Mouse (Mus musculus) midbrain, embryonic 10.5 days (tissue): ENCODE measurements around the gene Tbc1d13. TPM values are rescaled to one million over a fixed set of nuclear protein-coding genes. Genes with fewer than 3 reads are reported as not detected.
"Not testable (repeated sequence)": the region's sequence is repeated elsewhere in the genome, so short reads cannot be mapped to it uniquely, and the experiment has no call there.

ENCODE experiments used
- DNase-seq: peaks from one replicate; pipeline ENCODE4 v3.0.0-alpha.2; 2017; ENCODE audit warnings: low spot score
- H3K27ac ChIP-seq: fragments of 300-500 bp; sonication (generic); replicated peaks from 2 replicates; pipeline ENCODE4 v1.5.1; 2016; ENCODE audit warnings: mild to moderate bottlenecking
- H3K27me3 ChIP-seq: fragments of 300-500 bp; sonication (generic); 2 replicates; pipeline ENCODE4 v1.6.1; 2016; ENCODE audit warnings: low read depth, mild to moderate bottlenecking; ENCODE audit not compliant: poor library complexity, severe bottlenecking
- H3K36me3 ChIP-seq: fragments of 300-500 bp; sonication (generic); 2 replicates; pipeline ENCODE4 v1.6.1; 2016; ENCODE audit warnings: mild to moderate bottlenecking, moderate library complexity
- H3K4me1 ChIP-seq: fragments of 300-500 bp; sonication (generic); 2 replicates; pipeline ENCODE4 v1.6.1; 2016
- H3K4me3 ChIP-seq: fragments of 300-500 bp; sonication (generic); 2 replicates; pipeline ENCODE4 v1.5.1; 2016; ENCODE audit warnings: mild to moderate bottlenecking, moderate library complexity
- H3K9me3 ChIP-seq: fragments of 300-500 bp; sonication (generic); replicated peaks from 2 replicates; pipeline ENCODE4 v1.6.1; 2016; ENCODE audit warnings: mild to moderate bottlenecking
- WGBS: fragments of 180-500 bp; shearing (Covaris S2); methylation state at CpG from one replicate; pipeline ENCODE4 v1.1.7; 2016; 5-methylcytosine and 5-hydroxymethylcytosine counted together
- polyA plus RNA-seq: library from polyadenylated mRNA; unstranded; fragments of >200 nt; fragmentation: Nextera tagmentation; extraction: Ambion mirVana; gene quantifications from 2 replicates; pipeline ENCODE4 v1.2.1, GENCODE M21; 2016

The Tbc1d13 gene
- polyA plus RNA-seq, 1 experiment from 2014 or later, result 6.3 TPM

DNA sequence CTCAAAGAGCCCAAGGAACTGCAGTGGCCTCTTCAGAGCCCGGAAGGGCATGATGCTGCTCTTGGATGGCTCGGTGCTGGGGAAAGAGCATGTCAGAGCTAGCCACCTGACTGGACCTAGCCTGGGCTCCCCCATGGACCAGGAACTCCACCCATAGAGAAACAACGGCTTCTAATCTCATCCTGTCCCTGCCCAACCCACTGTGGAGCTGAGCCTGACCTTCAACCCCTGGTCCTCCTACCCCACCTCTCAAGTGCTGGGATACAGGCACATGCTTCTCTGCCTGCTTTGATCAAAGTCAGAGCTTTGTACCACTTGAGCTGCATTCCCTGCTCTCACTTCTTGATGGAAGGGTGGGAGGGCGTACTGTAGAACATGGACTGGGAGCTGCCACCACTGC, 25.3 kb upstream of the Tbc1d13 start:
- no peaks in the 10 kb centered on the region for H3K4me1 ChIP-seq
- no peak overlapping the region for H3K4me3 ChIP-seq
- H3K9me3 ChIP-seq, result no peaks in the 10 kb centered on the region
- H3K27me3 ChIP-seq, result no peaks in the 10 kb centered on the region
- H3K27ac ChIP-seq, result no peak overlapping the region
- DNase-seq, result no peak
- peaks cover 84% of the 10 kb centered on the region for H3K36me3 ChIP-seq
- WGBS, result 93% methylated on average over 4 of the region's 4 CpGs

DNA sequence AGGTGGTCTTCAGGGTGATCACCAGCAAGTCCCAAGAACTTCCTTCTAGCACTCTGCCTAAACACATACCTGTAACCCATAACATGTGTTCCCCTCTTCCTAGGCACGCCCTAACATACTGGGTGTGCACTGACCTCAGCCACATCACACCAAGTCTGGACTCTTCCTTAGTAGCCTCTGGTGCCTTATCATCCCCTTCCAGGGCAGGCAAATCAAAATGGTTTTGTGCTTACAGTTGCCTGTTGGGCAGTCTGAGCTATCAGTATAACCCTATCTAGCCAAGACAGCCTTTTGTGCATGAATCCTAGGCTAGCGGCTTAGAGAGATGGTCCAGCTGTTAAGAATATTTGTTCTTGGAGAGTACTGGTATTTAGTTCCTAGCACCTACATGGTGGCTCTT, 22.0 kb upstream of the Tbc1d13 start:
- Histone ChIP-seq H3K27me3 (no peaks in the 10 kb centered on the region), H3K27ac (no peak overlapping the region), H3K9me3 (no peaks in the 10 kb centered on the region), H3K4me1 (no peaks in the 10 kb centered on the region), H3K36me3 (peaks cover 64% of the 10 kb centered on the region), H3K4me3 (no peak overlapping the region)
- WGBS, result 88% methylated on average over 2 of the region's 2 CpGs
- no peak for DNase-seq

DNA sequence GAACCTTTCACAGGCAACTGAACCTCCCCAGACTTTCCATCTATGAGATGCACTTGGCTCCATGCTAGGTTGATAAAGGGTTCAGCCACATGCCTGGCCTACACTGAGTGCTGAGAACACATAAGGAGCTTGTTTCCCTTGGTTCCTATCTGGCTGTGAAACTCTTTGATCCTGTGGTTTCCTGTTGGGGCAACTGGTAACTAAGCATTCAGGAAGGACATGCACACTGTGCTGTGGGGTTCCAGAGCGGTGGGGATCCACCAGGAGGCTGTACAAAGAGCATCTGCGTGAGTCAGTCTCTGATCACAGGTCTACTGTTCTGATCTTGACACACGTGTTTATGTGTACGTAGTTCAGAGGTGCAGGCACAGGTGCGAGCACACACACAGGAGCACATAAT, 21.0 kb upstream of the Tbc1d13 start:
- H3K4me1 ChIP-seq, result no peaks in the 10 kb centered on the region

DNA sequence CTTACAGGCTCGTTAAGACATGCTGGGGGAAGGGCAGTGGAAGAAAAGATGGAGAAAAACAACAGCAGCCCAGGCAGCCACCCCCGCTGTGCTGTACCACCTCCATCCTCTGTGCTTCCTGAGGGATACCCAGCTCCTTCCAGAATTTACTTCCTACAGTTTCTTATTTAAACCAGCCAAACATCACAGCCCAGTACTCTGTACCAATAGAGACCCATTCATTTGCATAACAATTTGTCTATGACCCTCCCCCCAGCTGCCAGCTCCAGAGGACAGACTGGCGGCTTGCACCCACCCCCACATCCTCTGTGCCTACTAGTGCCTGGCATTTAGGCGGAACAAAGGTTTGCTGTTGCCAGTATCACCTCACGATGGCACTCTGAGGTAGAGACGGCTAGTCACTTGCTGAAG, 13.9 kb upstream of the Tbc1d13 start:
- 0 out of 2 replicates have a peak, but pooled peaks cover 4% of the 10 kb centered on the region for H3K36me3 ChIP-seq
- no peaks in the 10 kb centered on the region for H3K27me3 ChIP-seq
- no peaks in the 10 kb centered on the region for H3K9me3 ChIP-seq
- no peak overlapping the region for H3K4me3 ChIP-seq
- WGBS, result 22% methylated on average over 6 of the region's 6 CpGs
- H3K4me1 ChIP-seq, result peaks cover 36% of the 10 kb centered on the region
- no peak for DNase-seq
- peak overlapping the region; percentile 65 for H3K27ac ChIP-seq

More for the DNA sequence above, 21.0 kb upstream of the Tbc1d13 start:
- WGBS, result 95% methylated on average over 5 of the region's 5 CpGs
- Histone ChIP-seq H3K9me3 (no peaks in the 10 kb centered on the region), H3K27ac (no peak overlapping the region), H3K4me3 (no peak overlapping the region), H3K27me3 (no peaks in the 10 kb centered on the region), H3K36me3 (peaks cover 54% of the 10 kb centered on the region)
- no peak for DNase-seq

DNA sequence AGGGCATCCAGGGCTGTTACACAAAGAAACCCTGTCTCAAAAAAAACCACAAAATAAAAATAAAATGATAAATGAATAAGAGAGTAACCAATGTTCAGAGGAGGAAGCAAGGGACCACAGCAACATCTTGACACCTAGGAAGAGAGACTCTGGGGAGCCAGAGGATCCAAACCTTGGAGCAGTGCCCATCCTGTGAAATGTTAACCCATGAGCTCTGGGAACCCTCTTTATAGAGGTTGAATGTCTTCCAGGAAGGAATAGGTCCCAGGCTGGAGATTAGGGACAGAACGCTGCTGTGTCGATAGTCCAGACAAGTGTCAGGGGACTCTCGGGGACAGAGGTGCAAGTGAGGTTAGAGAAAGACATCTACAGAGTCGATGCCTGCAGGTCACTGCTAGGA, 13.3 kb upstream of the Tbc1d13 start:
- Histone ChIP-seq H3K36me3 (0 out of 2 replicates have a peak, but pooled peaks cover 4% of the 10 kb centered on the region), H3K27me3 (no peaks in the 10 kb centered on the region), H3K9me3 (no peaks in the 10 kb centered on the region), H3K4me3 (no peak overlapping the region), H3K4me1 (peaks cover 42% of the 10 kb centered on the region), H3K27ac (peak overlapping the region; percentile 65)
- no peak for DNase-seq
- 89% methylated on average over 4 of the region's 4 CpGs for WGBS

DNA sequence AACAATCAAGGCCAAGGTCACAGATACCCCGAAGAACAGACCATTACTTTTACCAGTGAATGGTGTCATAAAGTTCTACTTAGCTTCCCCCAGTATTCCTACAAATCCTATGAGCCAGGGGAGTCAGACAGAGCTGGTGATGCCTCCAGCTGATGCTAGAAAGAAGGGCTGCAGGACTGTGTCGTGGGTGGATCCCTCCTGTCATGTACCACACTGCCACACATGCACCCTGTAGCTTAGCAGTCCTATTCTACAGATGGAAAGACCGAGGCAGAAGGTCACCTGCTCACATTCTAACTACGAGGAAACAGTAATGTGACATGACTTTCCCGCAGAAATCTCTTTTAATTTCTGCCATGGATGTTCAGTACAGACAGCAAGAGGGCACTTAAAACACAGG, 10.8 kb upstream of the Tbc1d13 start:
- Histone ChIP-seq H3K27me3 (no peaks in the 10 kb centered on the region), H3K36me3 (0 out of 2 replicates have a peak, but pooled peaks cover 4% of the 10 kb centered on the region), H3K4me1 (peaks cover 43% of the 10 kb centered on the region), H3K27ac (no peak overlapping the region), H3K4me3 (no peak overlapping the region), H3K9me3 (no peaks in the 10 kb centered on the region)
- no peak for DNase-seq
- WGBS, result 87% methylated on average over 5 of the region's 5 CpGs

DNA sequence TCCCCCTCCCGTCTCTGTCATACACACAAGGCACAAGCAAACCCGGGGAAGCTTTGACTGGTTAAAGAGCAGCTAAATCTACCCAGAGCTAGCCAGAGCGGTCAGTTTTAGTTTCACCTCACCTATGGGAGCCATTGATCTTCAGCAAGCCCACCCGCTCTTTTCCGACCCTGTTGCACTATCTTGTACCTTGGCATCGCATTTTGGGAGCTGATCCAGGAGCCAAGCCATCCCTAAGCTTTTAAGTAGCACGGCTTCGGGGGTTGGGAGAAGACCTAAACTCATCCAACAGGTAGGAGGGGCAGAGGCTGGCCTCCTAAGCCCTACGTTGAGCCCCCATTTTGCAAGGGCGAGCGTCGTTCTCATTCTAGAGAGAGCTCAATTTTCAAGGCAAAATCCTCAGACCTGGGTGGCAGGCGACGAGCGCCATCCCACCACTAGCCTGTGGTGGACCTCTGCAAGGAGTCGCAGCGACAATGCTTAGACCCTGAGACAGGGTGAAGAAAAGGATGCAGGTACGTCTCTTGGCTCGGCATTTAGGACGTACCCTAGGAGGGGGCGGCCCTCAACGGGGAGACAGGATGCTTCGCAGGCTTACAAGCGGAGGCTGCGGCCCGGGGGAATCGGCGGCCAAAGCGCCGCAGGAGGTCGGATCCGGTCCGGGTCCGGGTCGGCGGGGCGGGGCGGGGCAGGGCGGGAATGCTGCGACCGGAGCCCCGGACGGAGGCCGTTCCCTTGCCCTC, 9.6 kb upstream of the Tbc1d13 start:
- H3K27ac ChIP-seq, result peak overlapping the region; percentile 92

DNA sequence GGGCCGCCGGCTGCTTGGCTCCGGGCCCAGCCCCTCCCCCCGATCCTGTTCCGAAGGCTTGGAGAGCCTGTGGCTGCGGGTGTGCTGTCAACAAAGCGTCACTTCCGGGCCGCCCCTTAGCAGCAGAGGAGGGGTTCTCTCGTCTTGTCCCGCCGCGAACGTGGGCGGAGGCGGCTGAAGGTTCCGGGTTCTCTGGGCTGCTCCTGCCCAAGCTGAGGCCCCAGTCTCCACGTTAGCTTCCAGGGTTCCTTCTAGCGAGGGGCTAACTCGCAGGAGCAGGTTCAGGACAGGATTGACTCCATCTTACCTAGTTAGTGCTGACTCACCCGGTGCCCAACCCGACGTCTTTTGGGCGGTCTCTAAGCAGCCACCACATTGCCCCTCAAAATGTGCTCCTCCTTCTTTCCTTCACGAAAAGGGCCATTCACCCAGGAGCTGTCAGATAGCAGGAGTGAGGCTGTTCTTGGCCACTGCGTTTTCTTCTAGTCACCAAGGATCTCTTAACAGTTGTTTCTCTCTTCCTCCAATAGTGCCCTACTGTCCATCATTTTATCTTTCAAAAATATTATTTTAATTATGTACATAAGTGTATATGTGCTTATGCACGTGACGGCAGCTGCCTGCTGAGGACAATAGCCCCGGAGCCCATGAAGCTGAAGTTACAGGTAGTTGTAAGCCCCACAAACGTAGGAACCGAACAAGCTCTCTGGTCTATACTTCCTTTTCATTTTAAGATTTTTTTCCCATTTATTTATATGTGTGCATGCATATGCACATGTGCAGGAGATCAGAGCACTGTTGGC, 8.9 kb upstream of the Tbc1d13 start, which contains the start of gene Zer1:
TSS of gene Zer1 (minus strand) at position 114 of the 803 bp plus-strand sequence.
- H3K4me3 ChIP-seq, result peak within 1 kb of the TSS; percentile 94
- H3K27ac ChIP-seq, result peak within 1 kb of the TSS; percentile 92
- H3K4me1 ChIP-seq, result peaks cover 34% of the 10 kb centered on the region
- H3K27me3 ChIP-seq, result no peaks in the 10 kb centered on the region
- peak; percentile 93 for DNase-seq
- H3K9me3 ChIP-seq, result no peaks in the 10 kb centered on the region
- 11% methylated on average over 31 of the region's 31 CpGs for WGBS
- H3K36me3 ChIP-seq, result 0 out of 2 replicates have a peak, but pooled peaks cover 4% of the 10 kb centered on the region

More for the DNA sequence above, 9.6 kb upstream of the Tbc1d13 start:
- no peak for DNase-seq
- Histone ChIP-seq H3K36me3 (0 out of 2 replicates have a peak, but pooled peaks cover 4% of the 10 kb centered on the region), H3K4me1 (peaks cover 41% of the 10 kb centered on the region), H3K4me3 (peak overlapping the region; percentile 94), H3K9me3 (no peaks in the 10 kb centered on the region), H3K27me3 (no peaks in the 10 kb centered on the region)
- 1% methylated on average over 38 of the region's 44 CpGs for WGBS

DNA sequence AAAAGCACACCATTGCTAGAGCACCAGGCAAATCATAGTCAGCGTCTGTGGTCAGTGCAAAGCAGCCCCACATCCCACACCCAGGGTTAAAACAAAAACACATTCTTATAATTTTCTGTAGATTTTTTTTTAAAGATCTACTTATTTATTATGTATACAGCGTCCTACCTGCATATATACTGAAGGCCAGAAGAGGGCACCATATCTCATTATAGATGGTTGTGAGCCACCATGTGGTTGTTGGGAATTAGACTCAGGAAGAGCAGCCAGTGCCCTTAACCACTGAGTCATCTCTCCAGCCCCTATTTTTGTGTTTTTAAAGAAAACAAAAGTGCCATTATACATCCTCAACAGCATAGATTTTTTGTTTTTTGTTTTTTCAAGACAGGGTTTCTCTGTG, 4.8 kb upstream of the Tbc1d13 start:
- peaks cover 24% of the 10 kb centered on the region for H3K4me1 ChIP-seq
- H3K27ac ChIP-seq, result no peak overlapping the region
- H3K27me3 ChIP-seq, result no peaks in the 10 kb centered on the region
- no peaks in the 10 kb centered on the region for H3K9me3 ChIP-seq
- no peaks in the 10 kb centered on the region for H3K36me3 ChIP-seq
- DNase-seq, result no peak
- H3K4me3 ChIP-seq, result no peak overlapping the region
- 38% methylated on average over 2 of the region's 2 CpGs for WGBS

DNA sequence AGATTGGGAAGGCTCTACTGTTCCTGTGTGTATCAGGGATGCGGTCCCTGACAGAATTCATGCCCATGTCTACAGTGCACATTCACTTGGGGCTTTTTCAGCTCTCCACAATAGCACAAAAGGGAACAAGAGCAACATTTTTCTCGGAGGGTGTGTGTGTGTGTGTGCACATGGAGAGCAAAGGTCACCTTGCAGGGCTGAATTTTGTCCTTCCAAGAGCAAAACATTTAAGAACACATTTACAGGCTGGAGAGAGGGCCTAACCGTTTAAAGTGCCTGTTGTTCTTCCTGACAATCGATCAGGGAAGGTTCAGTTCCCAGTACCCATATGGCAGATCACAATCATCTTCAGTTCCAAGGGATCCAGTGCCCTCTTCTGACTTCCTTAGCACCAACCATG, 3.4 kb upstream of the Tbc1d13 start:
- H3K27me3 ChIP-seq, result no peaks in the 10 kb centered on the region

DNA sequence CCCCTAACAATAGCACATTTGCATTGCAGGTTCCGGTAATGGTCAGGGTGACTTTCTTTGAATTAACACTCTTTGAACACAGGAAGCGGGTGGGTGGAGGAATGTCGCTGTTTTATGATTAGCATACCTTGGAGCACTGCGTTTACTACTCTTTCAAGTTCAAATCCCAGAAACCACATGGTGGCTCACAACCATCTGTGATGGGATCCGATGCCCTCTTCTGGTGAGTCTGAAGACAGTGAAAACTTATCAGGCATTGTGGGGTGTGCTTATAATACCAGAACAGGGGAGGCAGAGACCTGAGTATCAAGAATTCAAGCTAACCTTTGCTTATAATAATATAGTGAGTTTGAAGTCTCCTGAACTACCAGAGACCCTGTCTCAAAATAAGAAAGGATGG, 2.3 kb upstream of the Tbc1d13 start:
- peaks cover 12% of the 10 kb centered on the region for H3K36me3 ChIP-seq
- WGBS, result 74% methylated on average over 5 of the region's 5 CpGs
- H3K4me3 ChIP-seq, H3K9me3 ChIP-seq, H3K27ac ChIP-seq, DNase-seq, H3K27me3 ChIP-seq: not testable (repeated sequence)
- H3K4me1 ChIP-seq, result peaks cover 31% of the 10 kb centered on the region

More for the DNA sequence above, 3.4 kb upstream of the Tbc1d13 start:
- no peak for DNase-seq
- H3K4me3 ChIP-seq, result no peak overlapping the region
- H3K36me3 ChIP-seq, result peaks cover under 1% of the 10 kb centered on the region
- H3K27ac ChIP-seq, result no peak overlapping the region
- H3K4me1 ChIP-seq, result peaks cover 25% of the 10 kb centered on the region
- 93% methylated on average over 4 of the region's 4 CpGs for WGBS
- H3K9me3 ChIP-seq, result no peaks in the 10 kb centered on the region

DNA sequence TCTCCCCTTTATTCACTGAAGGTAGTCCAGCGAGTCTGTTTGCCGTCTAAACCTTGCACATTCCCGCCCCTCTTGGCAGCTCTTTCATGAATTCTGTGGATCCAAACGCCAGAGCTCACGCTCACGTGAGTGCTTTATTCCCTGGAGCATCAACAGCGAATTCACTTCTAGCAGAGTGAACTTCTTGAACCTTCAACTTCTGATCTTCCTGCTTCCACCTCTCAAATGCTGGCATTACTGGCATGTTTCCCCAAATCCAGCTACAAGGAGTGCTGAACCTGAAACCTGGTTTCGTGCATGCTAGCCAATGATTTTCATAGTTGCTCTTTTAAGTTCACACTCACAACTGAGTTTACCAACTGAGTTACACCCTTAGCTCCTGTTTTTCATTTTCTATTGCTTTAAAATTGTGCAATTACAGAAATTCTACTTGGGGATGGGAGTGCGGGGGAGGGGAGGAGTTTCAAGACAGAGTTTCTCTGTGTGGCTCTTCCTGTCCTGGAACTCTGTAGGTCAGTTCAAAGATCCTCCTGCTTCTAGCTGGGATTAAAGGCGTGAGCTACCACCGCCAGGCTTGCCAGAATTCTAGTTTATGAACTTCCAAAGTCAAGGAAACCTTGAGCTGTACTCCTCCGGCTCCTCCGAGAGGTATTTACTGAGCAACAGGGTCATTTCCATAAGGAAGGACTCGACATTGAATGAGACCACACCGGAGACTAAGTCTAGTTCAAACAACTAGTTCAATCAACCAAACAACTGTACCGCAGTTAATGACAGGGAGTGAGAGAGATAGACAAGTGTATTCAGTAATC, 539 bp upstream of the Tbc1d13 start:
- Histone ChIP-seq H3K4me3 (peak overlapping the region; percentile 97), H3K27me3 (no peaks in the 10 kb centered on the region), H3K27ac (peak overlapping the region; percentile 90), H3K9me3 (no peaks in the 10 kb centered on the region), H3K4me1 (peaks cover 34% of the 10 kb centered on the region), H3K36me3 (peaks cover 29% of the 10 kb centered on the region)
- 28% methylated on average over 16 of the region's 16 CpGs for WGBS
- DNase-seq, result no peak
